In the genomic region with DNA sequence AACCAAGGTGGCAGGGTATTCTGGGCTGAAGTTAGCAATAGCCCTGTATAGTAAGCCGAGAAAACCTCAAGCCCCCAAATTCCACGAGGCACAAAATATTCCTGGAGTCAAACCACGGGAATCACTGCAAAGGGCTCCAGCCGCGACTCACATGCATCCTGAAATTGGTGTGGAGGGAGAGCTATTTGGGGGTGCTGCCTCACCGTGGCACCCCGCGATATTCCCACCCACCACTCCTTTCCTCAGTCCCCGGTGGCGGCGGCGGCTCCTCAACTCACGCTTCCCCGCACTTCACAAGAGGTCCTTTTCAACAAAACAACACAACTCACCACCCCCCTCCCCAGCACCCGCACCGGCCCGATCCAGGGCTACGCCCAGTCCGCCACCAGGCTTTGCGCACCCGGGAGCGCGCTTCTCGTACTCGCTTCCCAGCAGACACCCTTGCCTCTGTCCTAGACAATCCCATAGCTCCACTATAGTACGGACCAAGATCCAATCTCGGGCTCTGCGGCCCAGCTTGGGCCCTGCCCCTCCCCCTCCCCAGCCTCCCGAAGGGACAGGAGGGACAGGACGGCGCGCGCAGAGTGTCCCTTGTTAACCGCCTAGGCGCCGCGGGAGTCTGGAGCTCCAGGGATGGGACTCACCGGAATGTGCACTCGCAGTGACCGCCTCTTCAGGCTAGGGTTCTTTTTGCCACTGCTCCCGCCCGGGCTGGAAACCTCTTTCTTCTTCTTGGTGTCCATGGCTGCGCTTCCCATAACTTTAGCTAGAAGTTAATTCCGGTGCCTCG, we compare ENCODE assay signal across 8 mouse cellular contexts. TPM values are rescaled to one million over a fixed set of nuclear protein-coding genes. Genes with fewer than 3 reads are reported as not detected.
DNase-seq lines count a peak whose midpoint lies in the region; ATAC-seq lines count a peak whose summit lies in the region.

No protein-coding gene starts in this region.

- ATAC-seq in hindbrain, embryonic 11.5 days (ENCODE audit: low FRiP score) = peak; percentile 76
- no peak for ATAC-seq in erythroid progenitor cell, adult 5-6 weeks (replicated peaks; ENCODE audit: low FRiP score, poor library complexity, severe bottlenecking)

- H3K27me3 ChIP-seq in hindbrain, embryonic 11.5 days (ENCODE audit: control insufficient read depth, insufficient read depth, low read length) = peaks cover 33% of the 10 kb centered on the region

- peaks cover 2% of the 10 kb centered on the region for H3K4me1 ChIP-seq in hindbrain, embryonic 11.5 days (replicated peaks; ENCODE audit: control insufficient read depth, insufficient read depth, low read length)

- H3K9me3 ChIP-seq in hindbrain, embryonic 11.5 days (ENCODE audit: control insufficient read depth, low read length) = no peaks in the 10 kb centered on the region

- no peaks in the 10 kb centered on the region for H3K36me3 ChIP-seq in hindbrain, embryonic 11.5 days (ENCODE audit: control insufficient read depth, insufficient read depth, low read length)

- WGBS in hindbrain, embryonic 11.5 days = 1% methylated on average over 45 of the region's 45 CpGs

- peak; percentile 22 for DNase-seq in WW6 (ENCODE audit: low read depth, low spot score)
- DNase-seq in cerebellum, adult 9-10 months = peak; percentile 53
- DNase-seq in frontal cortex, postnatal 25 days (ENCODE audit: low spot score in 2 of 2) = peak; percentile 35 to 50
- no peak for DNase-seq in hindbrain, embryonic 11.5 days (ENCODE audit: low spot score)
- DNase-seq in layer of hippocampus, postnatal 25 days (ENCODE audit: extremely low spot score in 1 of 2, low spot score in 1 of 2) = peak; percentile 44 to 56
- DNase-seq in lung, postnatal 4 days = peak; percentile 70 to 80
- peak; percentile 60 for DNase-seq in right cerebral cortex, adult 18-20 months

- H3K27ac ChIP-seq in hindbrain, embryonic 11.5 days (ENCODE audit: low read depth, low read length) = no peak overlapping the region

- H3K4me3 ChIP-seq in hindbrain, embryonic 11.5 days (ENCODE audit: low read depth, low read length) = peak overlapping the region; percentile 50

- 0 out of 2 replicates have a peak overlapping the region, but pooled peaks have one; percentile 1 for H3K9ac ChIP-seq in hindbrain, embryonic 11.5 days (ENCODE audit: low read depth, low read length)

- H3K4me2 ChIP-seq in hindbrain, embryonic 11.5 days (replicated peaks; ENCODE audit: low read depth, low read length) = peak overlapping the region; percentile 97

RNA-seq across cellular contexts. Expression of a gene that starts 0.9 kb away (rescaled TPM):
- polyA plus RNA-seq in hindbrain, embryonic 11.5 days (2014; fragmentation: Nextera tagmentation; extraction: Ambion mirVana) = 56.7 and 57.3 TPM in 2 replicates
- 100 to 1,000 TPM; 159 to 167 TPM for total RNA-seq in layer of hippocampus, postnatal 25 days (2021)
- total RNA-seq in erythroid progenitor cell, adult 5-6 weeks (2015; ENCODE audit: low replicate concordance) = 2.5 and 7.5 TPM in 2 replicates
- 1.7 and 5.9 TPM in 2 replicates for total RNA-seq in erythroid progenitor cell, adult 5-6 weeks (2017; ENCODE audit: low replicate concordance)

Comparison
In these comparisons a context has a peak if more than half of its experiments do, and no peak if none do; other contexts are left out.
1. RNA of a gene that starts 0.9 kb away (total RNA-seq): 159 to 167 TPM in layer of hippocampus, postnatal 25 days; 1.7 to 7.5 TPM in erythroid progenitor cell, adult 5-6 weeks; every median in the first group is over 10 times any median in the second.